Mouse (Mus musculus) left cerebral cortex, adult 2 months (tissue): ENCODE data around the gene Zbed6. TPM values are rescaled to one million over a fixed set of nuclear protein-coding genes. Genes with fewer than 3 reads are reported as not detected.
"Not testable (repeated sequence)": the region's sequence is repeated elsewhere in the genome, so short reads cannot be mapped to it uniquely, and the experiment has no call there.

ENCODE experiments used
- DNase-seq, 2 experiments: peaks; one replicate each; pipeline ENCODE4 v3.0.0; 2021 to 2022; ENCODE audit warnings: low spot score in 2 of 2, mixed read lengths in 1 of 2; ENCODE audit errors: extremely low spot score in 1 of 2
- H3K27ac ChIP-seq: fragments of 200-600 bp; 2 replicates; pipeline ENCODE4 v1.8.1; 2022
- H3K4me3 ChIP-seq: fragments of 200-600 bp; 2 replicates; pipeline ENCODE4 v1.8.1; 2022
- CTCF ChIP-seq: fragments of 200-600 bp; IDR thresholded peaks from 2 replicates; pipeline ENCODE4 v1.8.1; 2022; ENCODE audit warnings: antibody characterized with exemption, mild to moderate bottlenecking, moderate library complexity
- intact Hi-C: fragments of 180-260 bp; cut with DNase I; formaldehyde crosslinking; loops from one replicate; pipeline ENCODE4 v1.15.1; 2025
- total RNA-seq, 2 experiments: library from RNA; stranded (reverse); gene quantifications; 2 replicates each; pipeline ENCODE4 v1.2.3; 2021

The Zbed6 gene
- total RNA-seq, 2 experiments from 2014 or later = 6.3 to 7.1 TPM

DNA sequence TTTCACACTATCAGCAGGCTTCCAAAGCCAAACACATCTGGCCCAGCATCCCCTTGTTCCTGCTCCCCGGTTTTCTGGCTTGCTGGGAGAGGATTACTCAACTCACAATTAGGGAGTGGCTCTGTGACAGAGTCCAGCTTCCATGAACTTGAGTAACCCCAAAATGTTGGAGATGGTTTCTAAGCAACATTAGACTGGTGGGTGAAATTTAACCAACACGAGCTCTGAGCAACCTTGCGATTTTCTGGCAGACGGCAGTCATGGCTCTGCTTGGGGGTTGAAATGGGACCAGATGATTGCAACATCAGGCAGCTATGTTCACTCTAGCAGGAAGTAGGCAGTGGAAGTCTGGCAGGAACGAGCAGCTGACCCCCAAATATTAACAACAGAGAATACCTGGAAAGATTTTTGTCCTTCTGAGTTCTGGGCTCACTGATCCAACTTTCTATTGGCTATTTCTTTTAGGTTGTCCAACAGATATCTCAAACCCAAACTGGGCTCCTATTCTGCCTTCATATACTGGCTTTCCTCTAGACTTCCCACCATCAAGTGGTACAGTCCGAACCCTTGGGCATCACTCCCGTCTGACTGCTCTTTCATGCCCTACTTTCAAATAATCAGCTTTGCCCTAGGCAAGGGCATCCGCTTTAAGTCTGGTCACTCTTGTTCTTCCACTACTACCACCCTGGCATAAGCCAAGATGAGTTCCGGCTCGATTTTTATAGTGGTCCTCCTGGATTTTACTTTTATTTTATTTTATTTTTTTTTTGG, 25.2 kb upstream of the Zbed6 start:
- no peak for TF ChIP-seq CTCF
- intact Hi-C loops = no loop called here
- no peak for DNase-seq
- no peak overlapping the region for H3K4me3 ChIP-seq
- H3K27ac ChIP-seq = no peak overlapping the region

DNA sequence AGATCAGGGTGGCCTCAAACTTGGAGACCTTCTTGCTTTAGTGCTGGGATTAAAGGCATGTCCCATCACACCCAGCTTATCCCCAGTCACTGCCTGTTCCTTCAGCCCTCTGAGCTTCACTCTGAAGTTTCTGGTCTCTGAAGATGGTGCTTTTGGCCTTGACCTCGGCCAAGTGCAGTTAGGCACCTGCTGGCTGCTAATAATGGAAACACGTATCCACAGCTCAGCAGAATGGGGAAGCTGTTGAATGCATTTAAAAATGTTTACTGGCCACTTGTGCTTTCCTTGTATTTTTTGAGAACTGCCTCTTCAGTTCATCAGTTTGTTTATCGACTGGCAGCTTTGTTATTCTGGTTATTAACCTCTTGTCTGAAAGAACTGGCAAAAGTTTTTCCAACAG, 11.1 kb upstream of the Zbed6 start:
- H3K27ac ChIP-seq = no peak overlapping the region
- no peak overlapping the region for H3K4me3 ChIP-seq
- TF ChIP-seq CTCF = no peak
- no peak for DNase-seq
- intact Hi-C loops = no loop called here

DNA sequence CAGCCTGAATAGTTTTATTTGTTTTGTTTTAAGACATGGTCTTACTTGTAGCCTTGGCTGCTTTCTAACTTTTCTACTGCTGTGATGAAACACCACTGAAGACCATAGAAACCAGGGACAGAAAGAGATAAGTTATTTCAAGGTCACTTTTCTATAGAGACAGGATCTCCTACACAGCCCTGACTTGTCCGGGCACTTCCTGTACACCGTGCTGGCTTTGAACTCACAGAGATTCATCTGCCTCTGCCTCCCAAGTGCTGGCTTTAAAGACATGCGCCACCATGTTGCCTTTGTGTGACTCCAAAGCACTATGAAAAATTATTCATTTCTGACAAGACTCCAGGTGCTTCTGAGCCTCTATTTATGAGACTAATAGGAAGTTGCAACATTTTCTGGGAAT, 10.6 kb upstream of the Zbed6 start:
- intact Hi-C loops = no loop called here
- no peak for TF ChIP-seq CTCF
- H3K4me3 ChIP-seq = no peak overlapping the region
- H3K27ac ChIP-seq = no peak overlapping the region
- DNase-seq = no peak

GRCm38 (mm10) chr1:133670776-133671175, 10.1 kb upstream of the Zbed6 start:
- DNase-seq = no peak
- Histone ChIP-seq H3K27ac (no peak overlapping the region), H3K4me3 (no peak overlapping the region)
- intact Hi-C loops = no loop called here
- TF ChIP-seq CTCF = no peak

DNA sequence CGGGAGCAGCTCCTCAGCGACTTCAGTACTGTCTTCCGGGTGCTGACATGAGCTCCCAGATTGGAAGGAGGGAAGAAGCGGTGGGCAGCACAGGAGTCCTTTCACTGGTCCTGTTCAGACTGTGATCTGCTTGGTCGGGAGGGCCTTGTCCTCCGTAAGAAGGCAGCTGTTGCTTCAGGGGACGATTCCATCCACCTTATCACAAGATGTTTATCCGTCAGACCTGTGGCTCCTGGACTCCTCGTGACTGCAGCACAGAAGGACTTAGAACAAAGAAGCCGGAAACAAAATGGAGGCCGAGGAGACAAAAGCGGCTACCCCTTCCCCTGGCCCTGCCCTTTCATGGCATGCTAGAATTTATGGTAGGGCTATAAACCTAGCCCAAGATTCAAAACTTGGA, 9.5 kb upstream of the Zbed6 start:
- Histone ChIP-seq H3K27ac (no peak overlapping the region), H3K4me3 (no peak overlapping the region)
- TF ChIP-seq CTCF = no peak
- DNase-seq = no peak
- intact Hi-C loops = no loop called here

- Histone ChIP-seq H3K27ac (no peak overlapping the region), H3K4me3 (no peak overlapping the region)
- intact Hi-C loops = no loop called here
- no peak for TF ChIP-seq CTCF
- DNase-seq = no peak
These were observed 7.9 kb upstream of the Zbed6 start for GRCm38 (mm10) chr1:133668618-133669017.

- intact Hi-C loops = no loop called here
- Histone ChIP-seq H3K4me3 (no peak overlapping the region), H3K27ac (no peak overlapping the region)
- TF ChIP-seq CTCF = no peak
- DNase-seq = no peak
These were observed 7.0 kb upstream of the Zbed6 start for GRCm38 (mm10) chr1:133667721-133668120.

DNA sequence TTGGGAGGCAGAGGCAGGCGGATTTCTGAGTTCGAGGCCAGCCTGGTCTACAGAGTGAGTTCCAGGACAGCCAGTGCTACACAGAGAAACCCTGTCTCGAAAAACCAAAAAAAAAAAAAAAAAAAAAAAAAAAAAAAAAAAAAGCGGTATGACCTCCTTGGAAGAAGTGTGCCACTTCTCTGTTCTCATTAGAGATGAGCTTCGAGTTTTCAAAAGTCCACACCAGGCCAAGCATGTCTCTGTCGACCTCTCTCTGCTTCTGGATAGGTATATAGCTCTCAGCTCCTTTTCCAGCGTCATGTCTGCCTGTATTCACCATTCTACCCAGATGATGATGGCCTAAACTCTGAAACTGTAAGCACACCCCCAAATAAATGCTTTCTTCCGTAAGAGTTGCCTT, 5.0 kb upstream of the Zbed6 start:
- H3K27ac ChIP-seq, DNase-seq, H3K4me3 ChIP-seq, intact Hi-C loops: not testable (repeated sequence)

- peak overlapping the region; percentile 50 for H3K27ac ChIP-seq
- H3K4me3 ChIP-seq = no peak overlapping the region
- no peak for TF ChIP-seq CTCF
- DNase-seq = no peak
- intact Hi-C loops = loop anchor here (5.0 kb wide), 1 partner anchor 383 kb away; no protein-coding TSS in a partner anchor
These were observed 3.7 kb upstream of the Zbed6 start for GRCm38 (mm10) chr1:133664203-133664970.

DNA sequence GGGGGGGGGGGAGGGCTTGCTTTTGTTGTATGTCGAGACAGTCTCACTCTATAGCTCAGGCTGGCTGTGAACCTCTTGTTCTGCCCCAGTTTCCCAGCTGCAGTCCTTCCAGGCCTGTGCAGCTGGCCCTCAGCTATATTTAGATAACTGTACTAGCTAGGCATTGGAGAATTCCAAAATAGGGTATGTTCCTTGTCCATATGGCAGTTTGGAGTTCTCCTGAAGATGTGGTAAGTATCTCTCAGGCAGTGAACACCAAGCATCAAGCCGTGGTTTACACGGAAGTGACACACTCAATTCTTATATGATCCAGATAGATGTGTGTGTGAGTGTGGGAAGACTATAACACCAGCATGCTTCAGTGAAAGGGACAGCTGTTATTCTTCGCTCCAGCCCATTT, 2.7 kb upstream of the Zbed6 start:
- peak in 1 of 2 experiments; percentile 24 for DNase-seq
- intact Hi-C loops = loop anchor here (2.0 to 5.0 kb wide), 2 partner anchors 243 to 384 kb away; partner anchors contain the start of gene Optc

GRCm38 (mm10) chr1:133662941-133663340, 2.3 kb upstream of the Zbed6 start:
- no peak for DNase-seq
- Histone ChIP-seq H3K27ac (peak overlapping the region; percentile 61; the same call in 1 of the 2 replicates), H3K4me3 (no peak overlapping the region)
- no peak for TF ChIP-seq CTCF
- intact Hi-C loops = loop anchor here (2.0 to 5.0 kb wide), 2 partner anchors 244 to 384 kb away; partner anchors contain the start of gene Optc

More for the DNA sequence above, 2.7 kb upstream of the Zbed6 start:
- peak overlapping the region; percentile 61; the same call in 1 of the 2 replicates for H3K27ac ChIP-seq
- no peak for TF ChIP-seq CTCF
- H3K4me3 ChIP-seq = no peak overlapping the region
